ENCODE assay signal across 25 mouse cellular contexts in the genomic region with DNA sequence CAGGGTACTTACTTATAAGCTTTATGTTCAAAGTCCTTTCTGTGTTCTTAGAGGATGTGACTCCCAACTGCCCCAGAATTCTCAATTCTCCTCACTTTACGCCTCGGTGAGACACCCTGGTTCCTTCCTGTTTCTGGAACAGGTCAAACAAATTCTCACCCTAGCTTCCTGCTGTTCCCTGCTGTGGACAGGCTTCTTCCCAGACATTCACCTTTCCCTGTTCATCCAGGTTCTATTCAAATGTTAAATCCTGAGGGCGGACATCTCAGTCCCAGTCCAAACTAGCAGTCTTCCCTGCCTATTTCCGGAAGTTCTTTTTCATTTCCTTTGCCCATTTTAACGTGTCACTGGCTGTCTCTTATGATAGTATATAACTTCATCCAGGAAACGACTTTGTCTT. TPM values are rescaled to one million over a fixed set of nuclear protein-coding genes. Genes with fewer than 3 reads are reported as not detected.
DNase-seq lines count a peak whose midpoint lies in the region; TF ChIP-seq lines count a peak whose summit lies in the region.
"Had no signal": no experiment of that assay in that cellular context is flagged by ENCODE, and none has a peak within 500 bp of the region (broad histone marks: within the 10 kb centered on the region; RNA-seq: fewer than 3 reads in every experiment).

No protein-coding gene starts in this region.

- no peak overlapping the region for H3K27ac ChIP-seq in thymus, adult 2 months (ENCODE audit: control insufficient read depth, insufficient read depth, low read length)
- H3K27ac ChIP-seq: embryonic facial prominence, embryonic 10.5 days; embryonic facial prominence, embryonic 12.5 days; forebrain, embryonic 13.5 days; forebrain, embryonic 15.5 days had no signal

- peaks cover 40% of the 10 kb centered on the region for H3K36me3 ChIP-seq in E14TG2a.4 (ENCODE audit: insufficient read depth, low read length)
- H3K36me3 ChIP-seq in thymus, adult 2 months (ENCODE audit: control insufficient read depth, insufficient read depth, low read length) = no peaks in the 10 kb centered on the region
- H3K36me3 ChIP-seq: embryonic facial prominence, embryonic 10.5 days; embryonic facial prominence, embryonic 12.5 days; forebrain, embryonic 15.5 days; G1E had no signal

- TF ChIP-seq CTCF in E14TG2a.4 (conservative IDR thresholded peaks at IDR 0.05; ENCODE audit: low read length) = no peak
- TF ChIP-seq CTCF in thymus, adult 2 months (IDR thresholded peaks at IDR 0.05; ENCODE audit: borderline replicate concordance, control insufficient read depth, extremely low read depth, insufficient read depth, low read length, poor library complexity) = no peak

- H3K9me3 ChIP-seq in E14TG2a.4 (ENCODE audit: low read length) = no peaks in the 10 kb centered on the region
- H3K9me3 ChIP-seq: embryonic facial prominence, embryonic 10.5 days; embryonic facial prominence, embryonic 12.5 days; forebrain, embryonic 13.5 days; forebrain, embryonic 15.5 days had no signal

- WGBS in thymus, adult 2 months = 82% methylated on average over 6 of the region's 6 CpGs

- intact Hi-C loops in heart, postnatal 36 days (cut with DNase I) = loop anchor here (5.0 kb wide), 1 partner anchor 269 kb away; no protein-coding TSS in a partner anchor

- peaks cover 75% of the 10 kb centered on the region for H3K4me1 ChIP-seq in E14TG2a.4 (replicated peaks; ENCODE audit: low read depth, low read length)
- no peaks in the 10 kb centered on the region for H3K4me1 ChIP-seq in thymus, adult 2 months (replicated peaks; ENCODE audit: control insufficient read depth, insufficient read depth, low read length)
- H3K4me1 ChIP-seq: embryonic facial prominence, embryonic 12.5 days had no signal

- H3K27me3 ChIP-seq in E14TG2a.4 (ENCODE audit: insufficient read depth, low read length) = no peaks in the 10 kb centered on the region
- no peaks in the 10 kb centered on the region for H3K27me3 ChIP-seq in thymus, adult 2 months (ENCODE audit: control insufficient read depth, insufficient read depth, low read length)
- H3K27me3 ChIP-seq: CH12.LX; embryonic facial prominence, embryonic 12.5 days; forebrain, embryonic 13.5 days; forebrain, embryonic 15.5 days; Patski had no signal

- DNase-seq in heart, adult 11 months = peak; percentile 70
- no peak for DNase-seq in heart, postnatal 36 days
- peak; percentile 89 for DNase-seq in ES-CJ7 (ENCODE audit: low read depth, low spot score)
- DNase-seq in R1 (ENCODE audit: low read depth, low spot score) = peak; percentile 94
- no peak for DNase-seq in thymus, adult 2 months
- no peak for DNase-seq in right cerebral cortex, postnatal 10 days (ENCODE audit: low spot score in 2 of 2)
- DNase-seq in T-cell, adult 2 months (ENCODE audit: low spot score) = no peak
- DNase-seq: adrenal gland, adult 2 months; adrenal gland, postnatal 10 days; adrenal gland, postnatal 25 days; B cell, adult 2 months; cerebellum, adult 11-12 months; cerebellum, adult 2 months; cerebellum, adult 9-10 months; cerebellum, postnatal 10 days; cerebellum, postnatal 25 days; forebrain, postnatal 0 days had no signal

- TF ChIP-seq POLR2A in thymus, adult 2 months (IDR thresholded peaks at IDR 0.05; ENCODE audit: control insufficient read depth, extremely low read depth, insufficient read depth, low read length, poor library complexity) = no peak

- peak overlapping the region; percentile 13; the same call in 1 of the 2 replicates for H3K4me3 ChIP-seq in E14TG2a.4 (replicated peaks; ENCODE audit: low read length)
- H3K4me3 ChIP-seq in thymus, adult 2 months (ENCODE audit: control insufficient read depth, insufficient read depth, low read length) = no peak overlapping the region
- H3K4me3 ChIP-seq: embryonic facial prominence, embryonic 10.5 days; embryonic facial prominence, embryonic 12.5 days; forebrain, embryonic 13.5 days; forebrain, embryonic 15.5 days had no signal

RNA-seq across cellular contexts. Expression of a gene that starts 2.2 kb away (rescaled TPM):
- 10 to 100 TPM; 57.1 to 79.8 TPM for total RNA-seq in heart, postnatal 36 days (2021)
- polyA plus RNA-seq in thymus, adult 2 months (2012; rRNA removed) = 3.5 and 3.7 TPM in 2 replicates
- total RNA-seq: CH12.LX had no signal
- polyA plus RNA-seq: G1E had no signal

Comparison
In these comparisons a context has a peak if more than half of its experiments do, and no peak if none do; other contexts are left out.
1. DNase-seq: peak in heart, adult 11 months (single experiment), ES-CJ7 (single experiment) and R1 (single experiment); none in heart, postnatal 36 days (0 of 2), thymus, adult 2 months (single experiment), right cerebral cortex, postnatal 10 days (0 of 2) and T-cell, adult 2 months (single experiment).